Mouse (Mus musculus) neural tube, embryonic 12.5 days (tissue): ENCODE measurements around the gene Spag17. TPM values are rescaled to one million over a fixed set of nuclear protein-coding genes. Genes with fewer than 3 reads are reported as not detected.
A peak's percentile ranks its signal among the peaks of the same experiment; 100 is the strongest.

Experiments used
- ATAC-seq: fragments of 200-750 bp; cut with Nextera tagmentation; 2 replicates; pipeline ENCODE4 v1.8.0; 2017; ENCODE audit warnings: low read depth, mild to moderate bottlenecking, moderate TSS enrichment, moderate library complexity; ENCODE audit not compliant: low FRiP score
- H3K27ac ChIP-seq: fragments of 300-500 bp; sonication (generic); 2 replicates; pipeline ENCODE4 v1.5.1; 2016
- H3K27me3 ChIP-seq: fragments of 300-500 bp; sonication (generic); replicated peaks from 2 replicates; pipeline ENCODE4 v1.6.1; 2016; ENCODE audit warnings: mild to moderate bottlenecking
- H3K36me3 ChIP-seq: fragments of 300-500 bp; sonication (generic); 2 replicates; pipeline ENCODE4 v1.6.1; 2016; ENCODE audit warnings: mild to moderate bottlenecking
- H3K4me1 ChIP-seq: fragments of 300-500 bp; sonication (generic); 2 replicates; pipeline ENCODE4 v1.6.1; 2016
- H3K4me2 ChIP-seq: fragments of 300-500 bp; sonication (generic); replicated peaks from 2 replicates; pipeline ENCODE4 v1.6.1; 2016; ENCODE audit warnings: mild to moderate bottlenecking
- H3K4me3 ChIP-seq: fragments of 300-500 bp; sonication (generic); 2 replicates; pipeline ENCODE4 v1.5.1; 2016
- H3K9ac ChIP-seq: fragments of 300-500 bp; sonication (generic); 2 replicates; pipeline ENCODE4 v1.6.1; 2016; ENCODE audit warnings: mild to moderate bottlenecking
- H3K9me3 ChIP-seq: fragments of 300-500 bp; sonication (generic); 2 replicates; pipeline ENCODE4 v1.6.1; 2016; ENCODE audit warnings: mild to moderate bottlenecking
- WGBS: fragments of 180-500 bp; shearing (Covaris S2); methylation state at CpG from one replicate; pipeline ENCODE4 v1.1.7; 2016; 5-methylcytosine and 5-hydroxymethylcytosine counted together
- polyA plus RNA-seq: library from polyadenylated mRNA; unstranded; fragments of >200 nt; fragmentation: Nextera tagmentation; extraction: Ambion mirVana; gene quantifications from 2 replicates; pipeline ENCODE4 v1.2.1, GENCODE M21; 2016

Gene Spag17
- polyA plus RNA-seq, 1 experiment from 2014 or later: 0.22 TPM

GRCm38 (mm10) chr3:99970766-99971165 is 85.6 kb downstream of the Spag17 start:
- H3K9ac ChIP-seq: no peak overlapping the region
- no peaks in the 10 kb centered on the region for H3K4me1 ChIP-seq
- H3K4me3 ChIP-seq: no peak overlapping the region
- no peaks in the 10 kb centered on the region for H3K36me3 ChIP-seq
- ATAC-seq: no peak
- no peaks in the 10 kb centered on the region for H3K27me3 ChIP-seq
- H3K4me2 ChIP-seq: no peak overlapping the region
- 71% methylated on average over 5 of the region's 5 CpGs for WGBS
- H3K9me3 ChIP-seq: no peaks in the 10 kb centered on the region
- no peak overlapping the region for H3K27ac ChIP-seq

- Histone ChIP-seq H3K4me3 (no peak overlapping the region), H3K27ac (no peak overlapping the region), H3K4me2 (no peak overlapping the region), H3K4me1 (no peaks in the 10 kb centered on the region), H3K36me3 (no peaks in the 10 kb centered on the region), H3K9ac (no peak overlapping the region), H3K9me3 (no peaks in the 10 kb centered on the region), H3K27me3 (no peaks in the 10 kb centered on the region)
- ATAC-seq: no peak
- WGBS: 57% methylated on average over 7 of the region's 7 CpGs
Measured at GRCm38 (mm10) chr3:99981046-99981445, 95.8 kb downstream of the Spag17 start.

GRCm38 (mm10) chr3:100004676-100005075 is 119.5 kb downstream of the Spag17 start:
- no peaks in the 10 kb centered on the region for H3K4me1 ChIP-seq
- no peaks in the 10 kb centered on the region for H3K36me3 ChIP-seq
- no peak overlapping the region for H3K4me2 ChIP-seq
- H3K9ac ChIP-seq: no peak overlapping the region
- ATAC-seq: no peak
- no peaks in the 10 kb centered on the region for H3K27me3 ChIP-seq
- no peak overlapping the region for H3K27ac ChIP-seq
- no peak overlapping the region for H3K4me3 ChIP-seq
- WGBS: 46% methylated on average over 1 of the region's 1 CpGs
- H3K9me3 ChIP-seq: no peaks in the 10 kb centered on the region

- Histone ChIP-seq H3K36me3 (no peaks in the 10 kb centered on the region), H3K27ac (no peak overlapping the region), H3K9me3 (no peaks in the 10 kb centered on the region), H3K9ac (no peak overlapping the region), H3K4me1 (no peaks in the 10 kb centered on the region), H3K4me2 (no peak overlapping the region), H3K4me3 (no peak overlapping the region), H3K27me3 (no peaks in the 10 kb centered on the region)
- ATAC-seq: no peak
Measured at GRCm38 (mm10) chr3:100009807-100010206, 124.6 kb downstream of the Spag17 start.

GRCm38 (mm10) chr3:100014110-100014509 is 128.9 kb downstream of the Spag17 start:
- H3K9me3 ChIP-seq: no peaks in the 10 kb centered on the region
- H3K4me2 ChIP-seq: no peak overlapping the region
- H3K4me1 ChIP-seq: no peaks in the 10 kb centered on the region
- no peaks in the 10 kb centered on the region for H3K27me3 ChIP-seq
- WGBS: 91% methylated on average over 1 of the region's 1 CpGs
- H3K27ac ChIP-seq: no peak overlapping the region
- no peak for ATAC-seq
- H3K9ac ChIP-seq: no peak overlapping the region
- no peak overlapping the region for H3K4me3 ChIP-seq
- no peaks in the 10 kb centered on the region for H3K36me3 ChIP-seq

- Histone ChIP-seq H3K27me3 (no peaks in the 10 kb centered on the region), H3K9ac (no peak overlapping the region), H3K4me2 (no peak overlapping the region), H3K4me1 (no peaks in the 10 kb centered on the region), H3K4me3 (no peak overlapping the region), H3K9me3 (no peaks in the 10 kb centered on the region), H3K36me3 (no peaks in the 10 kb centered on the region), H3K27ac (no peak overlapping the region)
- ATAC-seq: no peak
- WGBS: 53% methylated on average over 4 of the region's 4 CpGs
Measured at GRCm38 (mm10) chr3:100031291-100031690, 146.1 kb downstream of the Spag17 start.

- H3K27ac ChIP-seq: no peak overlapping the region
- no peaks in the 10 kb centered on the region for H3K36me3 ChIP-seq
- H3K9me3 ChIP-seq: no peaks in the 10 kb centered on the region
- H3K4me1 ChIP-seq: no peaks in the 10 kb centered on the region
- no peak overlapping the region for H3K9ac ChIP-seq
- ATAC-seq: no peak
- H3K4me2 ChIP-seq: no peak overlapping the region
- no peaks in the 10 kb centered on the region for H3K27me3 ChIP-seq
- WGBS: 67% methylated on average over 1 of the region's 1 CpGs
- H3K4me3 ChIP-seq: no peak overlapping the region
Measured at GRCm38 (mm10) chr3:100032969-100033368, 147.8 kb downstream of the Spag17 start.

- 50% methylated on average over 4 of the region's 4 CpGs for WGBS
- H3K9ac ChIP-seq: no peak overlapping the region
- no peaks in the 10 kb centered on the region for H3K9me3 ChIP-seq
- no peaks in the 10 kb centered on the region for H3K36me3 ChIP-seq
- H3K27ac ChIP-seq: no peak overlapping the region
- H3K4me3 ChIP-seq: no peak overlapping the region
- H3K4me1 ChIP-seq: no peaks in the 10 kb centered on the region
- H3K27me3 ChIP-seq: no peaks in the 10 kb centered on the region
- no peak overlapping the region for H3K4me2 ChIP-seq
- peak; percentile 50; the same call in 1 of the 2 replicates for ATAC-seq
Measured at GRCm38 (mm10) chr3:100034366-100034956, 149.3 kb downstream of the Spag17 start.

GRCm38 (mm10) chr3:100035097-100035496 is 149.9 kb downstream of the Spag17 start:
- Histone ChIP-seq H3K36me3 (no peaks in the 10 kb centered on the region), H3K4me3 (no peak overlapping the region), H3K9ac (no peak overlapping the region), H3K4me1 (no peaks in the 10 kb centered on the region), H3K9me3 (no peaks in the 10 kb centered on the region), H3K27me3 (no peaks in the 10 kb centered on the region), H3K27ac (no peak overlapping the region), H3K4me2 (no peak overlapping the region)
- WGBS: 63% methylated on average over 3 of the region's 3 CpGs
- no peak for ATAC-seq

GRCm38 (mm10) chr3:100036846-100037245 is 151.6 kb downstream of the Spag17 start:
- Histone ChIP-seq H3K9ac (no peak overlapping the region), H3K9me3 (no peaks in the 10 kb centered on the region), H3K4me3 (no peak overlapping the region), H3K27me3 (no peaks in the 10 kb centered on the region), H3K27ac (no peak overlapping the region), H3K36me3 (no peaks in the 10 kb centered on the region), H3K4me1 (no peaks in the 10 kb centered on the region), H3K4me2 (no peak overlapping the region)
- 77% methylated on average over 5 of the region's 5 CpGs for WGBS
- ATAC-seq: no peak

- no peaks in the 10 kb centered on the region for H3K4me1 ChIP-seq
- no peak overlapping the region for H3K4me3 ChIP-seq
- no peaks in the 10 kb centered on the region for H3K27me3 ChIP-seq
- H3K27ac ChIP-seq: no peak overlapping the region
- WGBS: 88% methylated on average over 1 of the region's 1 CpGs
- H3K4me2 ChIP-seq: no peak overlapping the region
- no peaks in the 10 kb centered on the region for H3K9me3 ChIP-seq
- no peaks in the 10 kb centered on the region for H3K36me3 ChIP-seq
- H3K9ac ChIP-seq: no peak overlapping the region
- no peak for ATAC-seq
Measured at GRCm38 (mm10) chr3:100074406-100074805, 189.2 kb downstream of the Spag17 start.

- Histone ChIP-seq H3K4me1 (no peaks in the 10 kb centered on the region), H3K27me3 (no peaks in the 10 kb centered on the region), H3K36me3 (no peaks in the 10 kb centered on the region), H3K4me3 (no peak overlapping the region), H3K9me3 (no peaks in the 10 kb centered on the region), H3K9ac (no peak overlapping the region), H3K4me2 (no peak overlapping the region), H3K27ac (no peak overlapping the region)
- 88% methylated on average over 3 of the region's 3 CpGs for WGBS
- no peak for ATAC-seq
Measured at GRCm38 (mm10) chr3:100102386-100103092, 217.3 kb downstream of the Spag17 start.

- no peak overlapping the region for H3K4me2 ChIP-seq
- no peaks in the 10 kb centered on the region for H3K4me1 ChIP-seq
- H3K27ac ChIP-seq: no peak overlapping the region
- no peaks in the 10 kb centered on the region for H3K27me3 ChIP-seq
- H3K4me3 ChIP-seq: no peak overlapping the region
- H3K9me3 ChIP-seq: no peaks in the 10 kb centered on the region
- H3K9ac ChIP-seq: no peak overlapping the region
- no peaks in the 10 kb centered on the region for H3K36me3 ChIP-seq
- 88% methylated on average over 2 of the region's 2 CpGs for WGBS
- no peak for ATAC-seq
Measured at GRCm38 (mm10) chr3:100106736-100107135, 221.5 kb downstream of the Spag17 start.
